Mouse (Mus musculus): ENCODE measurements around the gene Hinfp. TPM values are rescaled to one million over a fixed set of nuclear protein-coding genes. Genes with fewer than 3 reads are reported as not detected.
A peak's percentile ranks its signal among the peaks of the same experiment; 100 is the strongest.

Hinfp gene
- polyA plus RNA-seq, 1 experiment from 2014 or later, result 14.9 TPM

- peak overlapping the region; percentile 88 for H3K9ac ChIP-seq (ENCODE audit: low read depth, low read length)
- under 1% methylated on average over 49 of the region's 50 CpGs for WGBS
- peak overlapping the region; percentile 90 for H3K27ac ChIP-seq
- H3K4me3 ChIP-seq (replicated peaks; ENCODE audit: low read depth, low read length), result peak overlapping the region; percentile 85
- no peak for DNase-seq (ENCODE audit: low spot score)
- peak overlapping the region; percentile 90 for H3K4me2 ChIP-seq (ENCODE audit: low read length)
- peaks cover 6% of the 10 kb centered on the region; the same call in 1 of the 2 replicates for H3K4me1 ChIP-seq (replicated peaks; ENCODE audit: insufficient read depth, low read length)
- no peaks in the 10 kb centered on the region for H3K27me3 ChIP-seq (ENCODE audit: insufficient read depth, low read length)
- no peak for TF ChIP-seq CTCF (IDR thresholded peaks at IDR 0.05; ENCODE audit: low read depth)
- peaks cover 24% of the 10 kb centered on the region; the same call in 1 of the 2 replicates for H3K36me3 ChIP-seq (ENCODE audit: insufficient read depth, low read length)
- H3K9me3 ChIP-seq (replicated peaks; ENCODE audit: low read length), result no peaks in the 10 kb centered on the region
- ATAC-seq (replicated peaks; ENCODE audit: low FRiP score, low read depth), result no peak
Measured at GRCm38 (mm10) chr9:44335331-44336092, 30.0 kb upstream of the Hinfp start.

- WGBS, result under 1% methylated on average over 88 of the region's 91 CpGs
- Histone ChIP-seq H3K9me3 (replicated peaks; ENCODE audit: low read length) (no peaks in the 10 kb centered on the region), H3K4me2 (ENCODE audit: low read length) (peak within 1 kb of the TSS; percentile 90), H3K36me3 (ENCODE audit: insufficient read depth, low read length) (peaks cover 26% of the 10 kb centered on the region; the same call in 1 of the 2 replicates), H3K27me3 (ENCODE audit: insufficient read depth, low read length) (no peaks in the 10 kb centered on the region), H3K9ac (ENCODE audit: low read depth, low read length) (peak within 1 kb of the TSS; percentile 88), H3K4me3 (replicated peaks; ENCODE audit: low read depth, low read length) (peak within 1 kb of the TSS; percentile 85), H3K27ac (peak within 1 kb of the TSS; percentile 90), H3K4me1 (replicated peaks; ENCODE audit: insufficient read depth, low read length) (peaks cover 6% of the 10 kb centered on the region; the same call in 1 of the 2 replicates)
- TF ChIP-seq CTCF (IDR thresholded peaks at IDR 0.05; ENCODE audit: low read depth), result peak; percentile 61
- ATAC-seq (replicated peaks; ENCODE audit: low FRiP score, low read depth) (peak; percentile 97), DNase-seq (ENCODE audit: low spot score) (peak; percentile 100)
Measured at GRCm38 (mm10) chr9:44334396-44335330, 29.2 kb upstream of the Hinfp start, which contains the start of gene H2afx. TSS of gene H2afx (plus strand) at chr9:44334694.

DNA sequence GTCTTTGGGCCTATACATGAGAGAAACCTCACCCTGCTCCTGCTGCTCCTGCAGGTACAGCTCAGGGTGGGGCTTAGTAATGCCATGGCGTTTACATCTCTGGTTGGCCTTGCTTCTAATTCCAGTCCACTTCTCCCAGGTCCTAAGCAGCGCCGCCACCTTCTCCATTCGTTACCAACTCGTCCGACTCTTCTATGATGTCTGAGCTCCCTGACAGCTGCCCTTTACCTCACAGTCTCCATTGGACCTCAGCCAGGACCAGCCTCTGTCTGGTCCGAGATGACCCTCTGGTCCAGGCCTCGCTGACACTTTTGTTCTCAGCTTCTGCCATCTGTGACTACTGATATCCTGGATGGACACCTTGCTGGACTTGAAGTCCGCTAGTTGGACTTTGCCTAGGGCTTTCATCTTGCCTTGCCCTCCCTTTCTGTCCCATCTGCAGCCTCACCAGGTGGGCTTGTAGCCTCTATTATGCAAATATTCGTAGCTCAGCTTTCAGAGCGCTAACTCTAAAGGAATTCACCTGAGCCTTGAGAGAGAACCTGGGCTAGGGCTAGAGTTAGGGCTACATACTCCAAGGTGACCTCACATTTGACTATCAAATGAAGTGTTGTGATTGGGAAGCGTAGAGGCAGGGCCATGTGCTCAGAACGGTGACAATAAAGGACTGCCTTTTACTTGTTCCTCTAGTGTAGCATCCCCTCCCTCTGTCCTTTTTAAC is 27.6 kb upstream of the Hinfp start:
- no peak overlapping the region for H3K4me2 ChIP-seq (ENCODE audit: low read length)
- H3K4me1 ChIP-seq (replicated peaks; ENCODE audit: insufficient read depth, low read length), result peaks cover 7% of the 10 kb centered on the region; the same call in 1 of the 2 replicates
- peaks cover 25% of the 10 kb centered on the region; the same call in 1 of the 2 replicates for H3K36me3 ChIP-seq (ENCODE audit: insufficient read depth, low read length)
- TF ChIP-seq CTCF (IDR thresholded peaks at IDR 0.05; ENCODE audit: low read depth), result no peak
- DNase-seq (ENCODE audit: low spot score), result no peak
- no peaks in the 10 kb centered on the region for H3K9me3 ChIP-seq (replicated peaks; ENCODE audit: low read length)
- H3K27me3 ChIP-seq (ENCODE audit: insufficient read depth, low read length), result no peaks in the 10 kb centered on the region
- H3K27ac ChIP-seq, result no peak overlapping the region
- no peak for ATAC-seq (replicated peaks; ENCODE audit: low FRiP score, low read depth)
- no peak overlapping the region for H3K4me3 ChIP-seq (replicated peaks; ENCODE audit: low read depth, low read length)
- 94% methylated on average over 13 of the region's 13 CpGs for WGBS
- no peak overlapping the region for H3K9ac ChIP-seq (ENCODE audit: low read depth, low read length)

DNA sequence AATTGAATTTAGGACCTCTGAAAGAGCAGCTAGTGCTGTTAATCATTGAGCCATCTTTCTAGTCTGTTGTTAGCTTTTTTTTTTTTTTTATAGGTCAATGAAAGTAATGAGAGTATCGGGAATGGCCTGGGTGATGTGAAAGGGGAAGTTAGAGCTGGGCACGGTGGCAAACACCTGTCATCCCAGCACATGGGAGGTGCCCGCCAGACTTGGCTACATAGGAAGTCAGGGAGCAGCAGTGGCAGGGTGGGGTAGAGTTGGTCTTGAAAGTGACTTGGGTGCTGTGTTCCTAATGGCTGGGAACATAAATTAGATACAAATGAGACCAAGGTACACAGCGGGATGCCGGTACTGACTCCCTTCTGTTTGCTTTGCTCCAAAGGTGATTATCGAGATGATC is 25.3 kb upstream of the Hinfp start:
- WGBS, result 91% methylated on average over 6 of the region's 6 CpGs
- no peak for ATAC-seq (replicated peaks; ENCODE audit: low FRiP score, low read depth)
- Histone ChIP-seq H3K4me1 (replicated peaks; ENCODE audit: insufficient read depth, low read length) (peaks cover 8% of the 10 kb centered on the region; the same call in 1 of the 2 replicates), H3K27ac (no peak overlapping the region), H3K9me3 (replicated peaks; ENCODE audit: low read length) (no peaks in the 10 kb centered on the region), H3K9ac (ENCODE audit: low read depth, low read length) (no peak overlapping the region), H3K4me3 (replicated peaks; ENCODE audit: low read depth, low read length) (no peak overlapping the region), H3K4me2 (ENCODE audit: low read length) (no peak overlapping the region), H3K27me3 (ENCODE audit: insufficient read depth, low read length) (no peaks in the 10 kb centered on the region), H3K36me3 (ENCODE audit: insufficient read depth, low read length) (0 out of 2 replicates have a peak, but pooled peaks cover 20% of the 10 kb centered on the region)
- TF ChIP-seq CTCF (IDR thresholded peaks at IDR 0.05; ENCODE audit: low read depth), result no peak
- no peak for DNase-seq (ENCODE audit: low spot score)

DNA sequence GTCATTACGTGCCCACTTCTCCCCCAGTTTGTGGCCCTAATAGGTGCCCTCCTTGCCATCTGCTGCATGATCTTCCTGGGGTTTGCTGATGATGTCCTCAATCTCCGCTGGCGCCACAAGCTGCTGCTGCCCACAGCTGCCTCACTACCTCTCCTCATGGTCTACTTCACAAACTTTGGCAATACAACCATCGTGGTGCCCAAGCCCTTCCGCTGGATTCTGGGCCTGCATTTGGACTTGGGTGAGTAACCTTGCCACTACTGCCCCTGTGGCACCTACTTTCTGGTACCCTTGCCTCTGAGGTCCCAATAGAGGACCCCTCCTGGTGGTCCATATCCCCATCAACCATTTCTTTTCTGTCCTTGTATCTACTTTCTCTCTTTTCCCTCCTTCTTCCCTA is 22.5 kb upstream of the Hinfp start:
- H3K9me3 ChIP-seq (replicated peaks; ENCODE audit: low read length), result no peaks in the 10 kb centered on the region
- peak overlapping the region; percentile 80 for H3K4me2 ChIP-seq (ENCODE audit: low read length)
- H3K27me3 ChIP-seq (ENCODE audit: insufficient read depth, low read length), result no peaks in the 10 kb centered on the region
- no peak overlapping the region for H3K9ac ChIP-seq (ENCODE audit: low read depth, low read length)
- no peak for DNase-seq (ENCODE audit: low spot score)
- ATAC-seq (replicated peaks; ENCODE audit: low FRiP score, low read depth), result no peak
- H3K4me3 ChIP-seq (replicated peaks; ENCODE audit: low read depth, low read length), result peak overlapping the region; percentile 76
- H3K4me1 ChIP-seq (replicated peaks; ENCODE audit: insufficient read depth, low read length), result peaks cover 8% of the 10 kb centered on the region; the same call in 1 of the 2 replicates
- WGBS, result 88% methylated on average over 5 of the region's 5 CpGs
- 0 out of 2 replicates have a peak, but pooled peaks cover 19% of the 10 kb centered on the region for H3K36me3 ChIP-seq (ENCODE audit: insufficient read depth, low read length)
- TF ChIP-seq CTCF (IDR thresholded peaks at IDR 0.05; ENCODE audit: low read depth), result no peak
- H3K27ac ChIP-seq, result 0 out of 2 replicates have a peak overlapping the region, but pooled peaks have one; percentile 94
